Mouse (Mus musculus) liver, postnatal 0 days (tissue): ENCODE data around the gene Pcna. TPM values are rescaled to one million over a fixed set of nuclear protein-coding genes. Genes with fewer than 3 reads are reported as not detected.

ENCODE experiments used
- ATAC-seq: fragments of 200-750 bp; cut with Nextera tagmentation; 2 replicates; pipeline ENCODE4 v1.8.0; 2017; ENCODE audit warnings: mild to moderate bottlenecking, moderate library complexity
- DNase-seq: peaks from one replicate; pipeline ENCODE4 v3.0.0-alpha.2; 2016
- H3K27ac ChIP-seq: fragments of 300-500 bp; sonication (generic); 2 replicates; pipeline ENCODE4 v1.5.1; 2014; ENCODE audit warnings: antibody characterized with exemption, moderate library complexity, mild to moderate bottlenecking, low read depth
- H3K27me3 ChIP-seq: fragments of 300-500 bp; sonication (generic); 2 replicates; pipeline ENCODE4 v1.6.1; 2014; ENCODE audit warnings: low read length, control low read depth, mixed read lengths; ENCODE audit not compliant: insufficient read depth
- H3K36me3 ChIP-seq: fragments of 300-500 bp; sonication (generic); replicated peaks from 2 replicates; pipeline ENCODE4 v1.6.1; 2014; ENCODE audit warnings: mild to moderate bottlenecking, control low read depth, low read length, moderate library complexity, mixed read lengths; ENCODE audit not compliant: insufficient read depth
- H3K4me1 ChIP-seq: fragments of 300-500 bp; sonication (generic); 2 replicates; pipeline ENCODE4 v1.6.1; 2014; ENCODE audit warnings: antibody characterized with exemption, mild to moderate bottlenecking, control low read depth; ENCODE audit not compliant: insufficient read depth
- H3K4me2 ChIP-seq: fragments of 300-500 bp; sonication (generic); 2 replicates; pipeline ENCODE4 v1.6.1; 2014; ENCODE audit warnings: low read depth, mild to moderate bottlenecking, low read length, moderate library complexity, mixed read lengths
- H3K4me3 ChIP-seq: fragments of 300-500 bp; sonication (generic); 2 replicates; pipeline ENCODE4 v1.5.1; 2014; ENCODE audit warnings: low read depth, low read length
- H3K9ac ChIP-seq: fragments of 300-500 bp; sonication (generic); replicated peaks from 2 replicates; pipeline ENCODE4 v1.6.1; 2014; ENCODE audit warnings: mild to moderate bottlenecking, moderate library complexity
- H3K9me3 ChIP-seq: fragments of 300-500 bp; sonication (generic); 2 replicates; pipeline ENCODE4 v1.6.1; 2016; ENCODE audit warnings: mild to moderate bottlenecking, control low read depth, low read length, mixed read lengths
- CTCF ChIP-seq: sonication (generic); IDR thresholded peaks from 2 replicates; pipeline ENCODE4 v1.5.1; 2016; ENCODE audit warnings: antibody characterized with exemption, low read depth
- EP300 ChIP-seq: IDR thresholded peaks from 2 replicates; pipeline ENCODE4 v1.6.1; 2016; ENCODE audit warnings: antibody characterized with exemption, low read depth, mild to moderate bottlenecking
- WGBS: fragments of 180-500 bp; shearing (Covaris S2); extraction: QIAGEN DNeasy Blood & Tissue Kit; methylation state at CpG from one replicate; pipeline ENCODE4 v1.1.7; 2014; ENCODE audit not compliant: insufficient replicate concordance; 5-methylcytosine and 5-hydroxymethylcytosine counted together
- polyA plus RNA-seq: library from polyadenylated mRNA; unstranded; fragments of >200 nt; fragmentation: Nextera tagmentation; extraction: Ambion mirVana; gene quantifications from 2 replicates; pipeline ENCODE4 v1.2.1, GENCODE M21; 2015

Pcna gene
- polyA plus RNA-seq, 1 experiment from 2014 or later = 158 TPM

- ATAC-seq = no peak
- H3K27ac ChIP-seq = no peak overlapping the region
- TF ChIP-seq CTCF = no peak
- no peak for TF ChIP-seq EP300
- H3K4me2 ChIP-seq = no peak overlapping the region
- H3K4me3 ChIP-seq = no peak overlapping the region
- no peaks in the 10 kb centered on the region for H3K9me3 ChIP-seq
- no peak overlapping the region for H3K9ac ChIP-seq
- H3K4me1 ChIP-seq = no peaks in the 10 kb centered on the region
- WGBS = 59% methylated on average over 4 of the region's 4 CpGs
- no peaks in the 10 kb centered on the region for H3K27me3 ChIP-seq
- DNase-seq = no peak
- H3K36me3 ChIP-seq = no peaks in the 10 kb centered on the region
Observed at GRCm38 (mm10) chr2:132224359-132224758, 28.8 kb downstream of the Pcna start.

DNA sequence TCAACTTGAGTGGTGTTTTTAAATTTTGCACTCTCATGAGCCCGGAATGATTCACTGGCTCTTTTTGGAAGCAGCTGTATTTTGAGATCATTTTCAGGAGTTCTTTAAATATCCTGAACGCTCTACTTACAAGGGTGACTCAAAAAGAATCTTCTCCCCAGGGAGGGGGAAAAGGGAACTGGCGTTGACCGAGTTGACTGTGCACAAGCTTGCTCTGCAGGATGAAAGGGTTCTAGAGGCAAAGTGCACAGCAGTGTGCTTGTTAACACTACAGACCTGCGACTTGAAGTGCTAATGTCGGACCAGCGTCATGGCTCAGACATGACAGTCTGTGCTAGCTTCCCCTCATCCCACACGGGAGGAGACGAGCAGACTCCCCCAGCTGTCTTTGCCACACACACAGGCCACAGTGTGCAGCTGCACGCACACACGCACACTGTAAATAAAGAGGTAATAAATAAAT, 31.5 kb downstream of the Pcna start:
- TF ChIP-seq CTCF (no peak), EP300 (no peak)
- H3K4me3 ChIP-seq = no peak overlapping the region
- WGBS = 59% methylated on average over 11 of the region's 11 CpGs
- ATAC-seq = no peak
- no peak overlapping the region for H3K4me2 ChIP-seq
- H3K27ac ChIP-seq = no peak overlapping the region
- no peaks in the 10 kb centered on the region for H3K27me3 ChIP-seq
- no peaks in the 10 kb centered on the region for H3K4me1 ChIP-seq
- DNase-seq = no peak
- no peaks in the 10 kb centered on the region for H3K36me3 ChIP-seq
- no peak overlapping the region for H3K9ac ChIP-seq
- no peaks in the 10 kb centered on the region for H3K9me3 ChIP-seq

DNA sequence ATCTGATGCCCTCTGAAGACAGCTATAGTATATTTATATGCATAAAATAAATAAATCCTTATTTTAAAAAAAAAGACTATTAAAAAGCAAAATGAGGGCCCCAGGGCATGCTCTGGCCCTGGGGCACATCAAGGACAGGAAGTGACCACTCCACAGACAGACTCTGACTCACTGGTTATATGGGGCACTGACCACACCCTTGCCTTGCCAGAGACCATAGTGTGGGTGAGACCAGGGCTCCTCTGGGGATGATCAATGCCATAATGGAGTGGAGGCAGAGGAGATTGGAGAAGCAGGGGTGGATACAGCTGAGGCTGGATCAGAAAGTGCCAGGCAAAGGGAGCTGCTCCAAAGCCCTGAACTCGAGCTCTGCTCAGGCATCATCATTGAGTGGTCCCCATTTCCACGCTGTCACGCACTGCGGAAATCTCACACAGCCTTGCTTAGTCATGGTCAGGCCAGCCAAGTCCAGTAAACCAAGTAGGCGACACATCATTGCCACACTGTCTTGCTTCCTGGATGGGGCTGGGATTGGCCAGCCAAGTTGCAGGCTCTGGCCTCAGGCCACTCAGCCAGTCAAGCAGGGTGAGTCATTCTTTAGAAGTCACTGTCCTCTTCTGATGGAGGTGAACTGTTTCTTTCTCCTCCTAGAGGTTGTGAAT, 41.0 kb downstream of the Pcna start:
- H3K36me3 ChIP-seq = no peaks in the 10 kb centered on the region
- ATAC-seq = no peak
- H3K9ac ChIP-seq = no peak overlapping the region
- H3K4me1 ChIP-seq = no peaks in the 10 kb centered on the region
- no peaks in the 10 kb centered on the region for H3K9me3 ChIP-seq
- H3K4me3 ChIP-seq = no peak overlapping the region
- no peaks in the 10 kb centered on the region for H3K27me3 ChIP-seq
- WGBS = 74% methylated on average over 5 of the region's 5 CpGs
- no peak overlapping the region for H3K27ac ChIP-seq
- H3K4me2 ChIP-seq = no peak overlapping the region
- DNase-seq = no peak
- TF ChIP-seq EP300 (no peak), CTCF (no peak)

DNA sequence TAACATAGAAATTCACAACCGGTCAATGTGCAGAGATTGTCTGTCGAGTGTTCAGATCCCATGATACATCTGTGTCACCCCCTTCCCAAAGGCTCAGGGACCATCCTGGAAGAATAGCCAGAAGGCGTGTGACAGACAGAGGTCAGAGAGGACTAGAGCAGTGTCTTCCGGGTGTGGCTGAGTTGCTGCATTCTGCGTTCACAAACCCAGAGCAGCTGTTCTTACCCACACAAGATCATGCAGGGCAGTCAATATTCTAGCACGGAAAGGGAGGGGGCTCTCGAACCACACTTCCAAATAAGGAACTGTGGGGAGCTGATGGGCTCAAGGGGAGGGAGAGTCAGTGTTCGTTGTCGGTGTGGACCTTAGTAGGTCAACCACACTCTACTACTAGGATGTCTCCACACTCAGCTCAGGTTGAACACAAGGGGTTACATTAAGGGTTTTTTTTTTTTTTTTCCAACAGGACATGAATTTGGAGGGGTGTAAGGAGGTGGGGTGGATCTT, 42.3 kb downstream of the Pcna start:
- no peak overlapping the region for H3K9ac ChIP-seq
- DNase-seq = no peak
- no peak overlapping the region for H3K4me3 ChIP-seq
- 75% methylated on average over 9 of the region's 9 CpGs for WGBS
- H3K27me3 ChIP-seq = no peaks in the 10 kb centered on the region
- no peak for ATAC-seq
- H3K36me3 ChIP-seq = no peaks in the 10 kb centered on the region
- no peaks in the 10 kb centered on the region for H3K4me1 ChIP-seq
- H3K27ac ChIP-seq = no peak overlapping the region
- H3K9me3 ChIP-seq = no peaks in the 10 kb centered on the region
- no peak overlapping the region for H3K4me2 ChIP-seq
- TF ChIP-seq CTCF = no peak
- TF ChIP-seq EP300 = no peak

DNA sequence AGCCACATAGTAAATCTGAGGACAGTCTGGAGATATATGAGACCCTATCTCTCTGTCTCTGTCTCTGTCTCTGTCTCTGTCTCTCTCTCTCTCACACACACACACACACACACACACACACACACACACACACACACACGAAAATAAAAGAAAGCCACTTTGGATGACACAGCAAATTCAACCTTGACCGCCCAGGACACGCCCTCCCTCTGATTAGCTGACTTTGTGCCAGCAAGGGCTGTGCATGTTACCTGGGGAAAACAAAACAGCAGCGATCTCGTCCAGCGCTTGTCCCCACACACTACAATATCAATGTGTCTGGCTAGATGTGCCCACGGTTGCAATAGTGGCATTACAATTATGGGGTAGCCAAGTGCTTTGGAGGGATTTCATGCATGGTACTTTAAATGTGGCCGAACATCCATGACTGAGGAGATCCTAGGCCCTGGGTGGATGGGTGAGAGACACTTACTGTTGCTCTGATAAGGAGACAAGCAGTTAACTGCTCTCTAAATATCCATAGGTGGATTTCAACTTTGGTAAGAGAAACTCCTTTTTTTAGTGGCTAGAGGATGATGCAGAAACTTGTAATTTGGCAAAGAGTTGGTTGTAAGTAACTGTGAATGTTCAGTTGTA, 44.8 kb downstream of the Pcna start:
- H3K27me3 ChIP-seq = no peaks in the 10 kb centered on the region
- DNase-seq (no peak), ATAC-seq (no peak)
- no peak overlapping the region for H3K4me2 ChIP-seq
- no peaks in the 10 kb centered on the region for H3K36me3 ChIP-seq
- WGBS = 62% methylated on average over 8 of the region's 8 CpGs
- H3K4me1 ChIP-seq = no peaks in the 10 kb centered on the region
- no peak overlapping the region for H3K4me3 ChIP-seq
- TF ChIP-seq CTCF = no peak
- no peak for TF ChIP-seq EP300
- H3K9ac ChIP-seq = no peak overlapping the region
- no peaks in the 10 kb centered on the region for H3K9me3 ChIP-seq
- no peak overlapping the region for H3K27ac ChIP-seq

DNA sequence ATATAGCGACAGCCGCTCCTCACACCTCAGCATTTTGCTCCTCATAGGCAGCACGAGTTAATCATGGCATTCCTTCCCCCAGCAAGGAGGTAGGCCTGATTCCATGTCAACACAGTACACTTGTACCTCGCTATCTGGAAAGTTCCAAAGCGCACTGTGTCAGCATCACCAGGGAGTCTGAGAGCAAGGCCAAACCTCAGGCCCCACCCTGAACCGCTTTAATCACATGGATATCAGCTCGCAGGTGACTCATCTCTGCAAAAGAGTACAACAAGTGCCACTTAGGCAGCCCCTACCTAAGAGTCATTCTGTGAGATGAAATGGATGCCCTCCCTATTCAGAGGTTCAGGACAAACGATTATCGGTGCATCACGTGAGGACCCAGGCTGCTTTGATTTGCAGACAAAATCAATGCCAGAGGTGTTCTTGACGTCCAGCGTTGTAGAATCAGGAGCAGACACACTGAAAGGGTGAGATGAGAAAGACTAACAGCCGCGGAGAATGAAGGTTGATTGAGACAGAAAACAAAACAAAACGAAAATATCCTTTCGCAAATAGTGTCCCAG, 46.7 kb downstream of the Pcna start:
- H3K4me2 ChIP-seq = no peak overlapping the region
- TF ChIP-seq CTCF (no peak), EP300 (no peak)
- no peaks in the 10 kb centered on the region for H3K27me3 ChIP-seq
- WGBS = 79% methylated on average over 16 of the region's 16 CpGs
- H3K9me3 ChIP-seq = no peaks in the 10 kb centered on the region
- DNase-seq = no peak
- H3K9ac ChIP-seq = no peak overlapping the region
- no peaks in the 10 kb centered on the region for H3K36me3 ChIP-seq
- no peak overlapping the region for H3K27ac ChIP-seq
- H3K4me3 ChIP-seq = no peak overlapping the region
- no peaks in the 10 kb centered on the region for H3K4me1 ChIP-seq
- ATAC-seq = no peak
